Mouse (Mus musculus): ENCODE results near the gene Trmt112. TPM values are rescaled to one million over a fixed set of nuclear protein-coding genes. Genes with fewer than 3 reads are reported as not detected.

Gene Trmt112
- polyA plus RNA-seq, 1 experiment from 2014 or later: 142 TPM

GRCm38 (mm10) chr19:6936299-6936698, 26.8 kb downstream of the Trmt112 start:
- Histone ChIP-seq H3K27me3 (ENCODE audit: insufficient read depth, low read length) (peaks cover 21% of the 10 kb centered on the region), H3K4me1 (replicated peaks; ENCODE audit: insufficient read depth, low read length) (peaks cover 23% of the 10 kb centered on the region), H3K4me2 (ENCODE audit: low read length) (no peak overlapping the region), H3K9me3 (replicated peaks; ENCODE audit: low read length) (no peaks in the 10 kb centered on the region), H3K27ac (no peak overlapping the region), H3K4me3 (replicated peaks; ENCODE audit: low read depth, low read length) (no peak overlapping the region), H3K36me3 (ENCODE audit: insufficient read depth, low read length) (no peaks in the 10 kb centered on the region), H3K9ac (ENCODE audit: low read depth, low read length) (no peak overlapping the region)
- no peak for ATAC-seq (replicated peaks; ENCODE audit: low FRiP score, low read depth)
- TF ChIP-seq CTCF (IDR thresholded peaks at IDR 0.05; ENCODE audit: low read depth): peak; percentile 62
- WGBS: 28% methylated on average over 3 of the region's 3 CpGs
- DNase-seq (ENCODE audit: low spot score): no peak

- Histone ChIP-seq H3K4me3 (replicated peaks; ENCODE audit: low read depth, low read length) (no peak overlapping the region), H3K9ac (ENCODE audit: low read depth, low read length) (peak overlapping the region; percentile 38; the same call in 1 of the 2 replicates), H3K36me3 (ENCODE audit: insufficient read depth, low read length) (no peaks in the 10 kb centered on the region), H3K27ac (no peak overlapping the region), H3K27me3 (ENCODE audit: insufficient read depth, low read length) (peaks cover 15% of the 10 kb centered on the region), H3K4me1 (replicated peaks; ENCODE audit: insufficient read depth, low read length) (peaks cover 26% of the 10 kb centered on the region), H3K9me3 (replicated peaks; ENCODE audit: low read length) (no peaks in the 10 kb centered on the region), H3K4me2 (ENCODE audit: low read length) (no peak overlapping the region)
- ATAC-seq (replicated peaks; ENCODE audit: low FRiP score, low read depth): no peak
- WGBS: 68% methylated on average over 16 of the region's 16 CpGs
- peak; percentile 61 for DNase-seq (ENCODE audit: low spot score)
- TF ChIP-seq CTCF (IDR thresholded peaks at IDR 0.05; ENCODE audit: low read depth): no peak
Observed at GRCm38 (mm10) chr19:6937541-6938465, 28.3 kb downstream of the Trmt112 start.

- WGBS: 90% methylated on average over 20 of the region's 20 CpGs
- ATAC-seq (replicated peaks; ENCODE audit: low FRiP score, low read depth) (no peak), DNase-seq (ENCODE audit: low spot score) (no peak)
- Histone ChIP-seq H3K4me1 (replicated peaks; ENCODE audit: insufficient read depth, low read length) (peaks cover 19% of the 10 kb centered on the region), H3K9ac (ENCODE audit: low read depth, low read length) (no peak overlapping the region), H3K4me2 (ENCODE audit: low read length) (no peak overlapping the region), H3K27ac (no peak overlapping the region), H3K9me3 (replicated peaks; ENCODE audit: low read length) (no peaks in the 10 kb centered on the region), H3K36me3 (ENCODE audit: insufficient read depth, low read length) (no peaks in the 10 kb centered on the region), H3K27me3 (ENCODE audit: insufficient read depth, low read length) (peaks cover 8% of the 10 kb centered on the region; the same call in 1 of the 2 replicates), H3K4me3 (replicated peaks; ENCODE audit: low read depth, low read length) (no peak overlapping the region)
- no peak for TF ChIP-seq CTCF (IDR thresholded peaks at IDR 0.05; ENCODE audit: low read depth)
Observed at GRCm38 (mm10) chr19:6939106-6940002, 29.9 kb downstream of the Trmt112 start.

- no peak for DNase-seq (ENCODE audit: low spot score)
- H3K4me3 ChIP-seq (replicated peaks; ENCODE audit: low read depth, low read length): peak overlapping the region; percentile 87
- no peak for TF ChIP-seq CTCF (IDR thresholded peaks at IDR 0.05; ENCODE audit: low read depth)
- 23% methylated on average over 23 of the region's 29 CpGs for WGBS
- H3K9ac ChIP-seq (ENCODE audit: low read depth, low read length): peak overlapping the region; percentile 87
- H3K27me3 ChIP-seq (ENCODE audit: insufficient read depth, low read length): no peaks in the 10 kb centered on the region
- ATAC-seq (replicated peaks; ENCODE audit: low FRiP score, low read depth): no peak
- peak overlapping the region; percentile 99 for H3K4me2 ChIP-seq (ENCODE audit: low read length)
- no peaks in the 10 kb centered on the region for H3K9me3 ChIP-seq (replicated peaks; ENCODE audit: low read length)
- peaks cover 19% of the 10 kb centered on the region for H3K4me1 ChIP-seq (replicated peaks; ENCODE audit: insufficient read depth, low read length)
- H3K36me3 ChIP-seq (ENCODE audit: insufficient read depth, low read length): no peaks in the 10 kb centered on the region
- peak overlapping the region; percentile 94 for H3K27ac ChIP-seq
Observed at GRCm38 (mm10) chr19:6940396-6941351, 31.2 kb downstream of the Trmt112 start.

- Histone ChIP-seq H3K4me1 (replicated peaks; ENCODE audit: insufficient read depth, low read length) (peaks cover 19% of the 10 kb centered on the region), H3K27me3 (ENCODE audit: insufficient read depth, low read length) (no peaks in the 10 kb centered on the region), H3K27ac (peak within 1 kb of the TSS; percentile 94), H3K4me3 (replicated peaks; ENCODE audit: low read depth, low read length) (peak within 1 kb of the TSS; percentile 87), H3K9me3 (replicated peaks; ENCODE audit: low read length) (no peaks in the 10 kb centered on the region), H3K4me2 (ENCODE audit: low read length) (peak within 1 kb of the TSS; percentile 99), H3K36me3 (ENCODE audit: insufficient read depth, low read length) (peaks cover 6% of the 10 kb centered on the region; the same call in 1 of the 2 replicates), H3K9ac (ENCODE audit: low read depth, low read length) (peak within 1 kb of the TSS; percentile 87)
- ATAC-seq (replicated peaks; ENCODE audit: low FRiP score, low read depth) (peak; percentile 73), DNase-seq (ENCODE audit: low spot score) (peak; percentile 95)
- peak; percentile 43 for TF ChIP-seq CTCF (IDR thresholded peaks at IDR 0.05; ENCODE audit: low read depth)
- WGBS: under 1% methylated on average over 83 of the region's 83 CpGs
Observed at GRCm38 (mm10) chr19:6941372-6942248, 32.1 kb downstream of the Trmt112 start, which contains the start of gene Bad. TSS of gene Bad (plus strand) at chr19:6941861.
